Mouse (Mus musculus) testis, postnatal 10 days (tissue): ENCODE measurements at regions not wholly inside any gene's neighbourhood (a gene's known extent, or its start where the extent isn't known, plus 50 kb on each side); places are given as distances from the start of the nearest gene placed in this dataset.
A peak's percentile ranks its signal among the peaks of the same experiment; 100 is the strongest.
"Not testable (repeated sequence)": the region's sequence is repeated elsewhere in the genome, so short reads cannot be mapped to it uniquely, and the experiment has no call there.

Source experiments
- DNase-seq: peaks from one replicate; pipeline ENCODE4 v3.0.0; 2021; ENCODE audit warnings: low spot score

DNA sequence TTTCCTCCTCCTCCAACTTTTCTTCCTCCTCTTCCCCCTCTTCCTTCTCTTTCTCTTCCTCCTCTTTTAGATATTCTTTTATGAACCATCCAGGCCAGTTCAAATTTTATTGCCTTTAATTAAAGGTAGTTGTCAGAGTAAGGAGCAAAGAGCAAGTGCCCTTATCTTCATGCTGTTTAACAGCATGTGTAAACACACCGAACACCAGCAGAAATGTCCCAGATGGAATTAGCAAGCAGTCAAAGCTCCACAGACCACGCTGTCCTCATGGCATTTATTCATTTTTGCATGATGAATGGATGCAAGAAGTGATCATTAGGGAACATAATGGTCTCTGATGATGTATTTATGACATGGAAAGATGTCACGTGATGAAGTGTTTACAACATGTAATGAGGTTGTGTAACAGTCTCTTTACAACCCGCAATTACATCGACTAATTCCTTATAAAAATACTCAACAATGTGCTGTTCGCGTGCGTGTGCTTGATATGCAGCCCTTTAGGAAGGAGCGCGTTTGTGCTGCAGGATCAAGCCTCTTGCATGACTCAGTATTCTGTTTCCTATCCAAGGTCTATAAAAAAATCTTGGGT, 187.0 kb downstream of the Bmp2 start:
- no peak for DNase-seq

- DNase-seq = no peak
Observed at GRCm38 (mm10) chr2:133748493-133748892, 196.5 kb downstream of the Bmp2 start.

GRCm38 (mm10) chr2:133749846-133750637, 198.1 kb downstream of the Bmp2 start:
- DNase-seq = no peak

DNA sequence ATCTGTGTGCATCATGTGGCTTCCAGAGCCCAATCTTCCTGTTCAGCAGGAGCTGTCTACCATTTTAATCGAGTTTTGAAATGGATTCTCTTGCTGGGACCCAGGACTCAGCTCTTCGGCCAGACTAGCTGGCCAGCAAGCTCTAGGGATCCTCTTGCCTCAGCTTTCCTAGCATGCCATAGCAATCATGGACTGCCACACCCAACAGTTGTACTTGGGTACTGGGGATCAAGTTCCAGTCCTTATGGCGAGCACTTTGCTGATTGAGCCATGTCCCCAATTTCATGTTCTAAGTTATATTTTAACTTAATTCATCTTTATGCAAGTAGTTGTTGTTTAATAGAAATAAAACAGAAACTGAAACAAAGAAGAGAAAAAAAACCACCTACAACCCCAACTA, 202.1 kb downstream of the Bmp2 start:
- no peak for DNase-seq

DNA sequence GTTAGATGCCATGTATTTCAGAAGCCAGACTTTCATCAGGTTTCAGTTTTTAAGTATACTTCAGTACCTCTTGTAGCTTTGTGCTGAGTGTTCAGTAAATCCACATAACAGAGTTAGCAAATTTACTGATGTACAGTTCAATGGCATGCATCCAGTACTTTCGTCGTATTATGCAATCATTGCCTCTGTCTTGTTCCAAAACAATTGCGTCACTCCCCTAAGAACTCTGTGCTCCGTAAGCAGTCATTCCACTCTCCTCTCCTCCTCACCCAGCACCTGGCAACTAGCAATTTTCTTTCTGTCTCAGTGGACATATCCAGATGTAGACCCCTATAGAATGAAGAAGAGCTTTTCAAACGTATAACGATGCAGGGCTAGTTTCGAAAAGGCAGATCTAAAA, 209.5 kb downstream of the Bmp2 start:
- DNase-seq = no peak

- no peak for DNase-seq
Observed at GRCm38 (mm10) chr2:133768546-133768945, 216.6 kb downstream of the Bmp2 start.

- DNase-seq = no peak
Observed at GRCm38 (mm10) chr2:133783588-133784342, 231.8 kb downstream of the Bmp2 start.

GRCm38 (mm10) chr2:133791031-133791430, 239.1 kb downstream of the Bmp2 start:
- no peak for DNase-seq

DNA sequence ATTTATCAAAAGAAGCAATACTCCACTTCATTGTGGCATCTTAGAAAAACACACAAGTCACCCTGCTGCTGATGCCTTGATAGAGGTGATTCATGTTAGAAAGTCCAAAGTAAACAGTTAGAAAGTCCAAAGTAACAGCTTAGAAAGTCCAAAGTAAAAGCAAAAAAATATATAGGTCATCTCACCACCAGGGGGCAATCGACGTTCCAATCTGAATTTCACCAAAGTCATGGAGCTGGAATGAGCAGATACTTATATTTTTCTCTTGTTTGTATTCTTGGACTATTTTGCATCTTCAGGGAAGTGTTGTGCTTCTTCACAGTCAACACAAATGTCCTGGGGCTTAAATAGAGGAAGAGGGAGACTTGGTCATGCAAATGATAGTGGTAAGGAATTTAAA, 241.3 kb downstream of the Bmp2 start:
- peak; percentile 52 for DNase-seq

- no peak for DNase-seq
Observed at GRCm38 (mm10) chr2:133802666-133803065, 250.7 kb downstream of the Bmp2 start.

GRCm38 (mm10) chr2:133821418-133821817, 269.5 kb downstream of the Bmp2 start:
- DNase-seq = no peak

GRCm38 (mm10) chr2:133829406-133829805, 277.4 kb downstream of the Bmp2 start:
- no peak for DNase-seq

DNA sequence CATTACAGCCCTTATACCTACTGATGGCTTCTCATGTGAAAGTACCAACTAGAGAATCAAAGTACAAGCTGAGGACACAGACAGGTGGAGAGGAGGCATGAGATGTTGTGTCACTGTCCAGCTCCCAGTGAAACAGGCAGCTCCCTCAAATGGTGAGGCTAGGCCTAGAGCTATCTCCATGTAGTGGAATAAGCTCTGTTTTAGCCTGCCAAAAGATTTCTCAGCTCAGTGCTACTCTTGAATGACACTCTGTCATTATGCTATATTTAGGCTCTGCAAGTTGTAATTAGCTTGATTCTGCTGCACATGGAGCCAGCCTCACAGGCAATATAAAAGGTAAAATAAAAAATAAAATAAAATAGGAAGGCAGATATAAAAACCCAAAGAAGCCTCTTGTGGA, 298.5 kb downstream of the Bmp2 start:
- DNase-seq = no peak

GRCm38 (mm10) chr2:133874982-133875381, 323.0 kb downstream of the Bmp2 start:
- not testable (repeated sequence) for DNase-seq

DNA sequence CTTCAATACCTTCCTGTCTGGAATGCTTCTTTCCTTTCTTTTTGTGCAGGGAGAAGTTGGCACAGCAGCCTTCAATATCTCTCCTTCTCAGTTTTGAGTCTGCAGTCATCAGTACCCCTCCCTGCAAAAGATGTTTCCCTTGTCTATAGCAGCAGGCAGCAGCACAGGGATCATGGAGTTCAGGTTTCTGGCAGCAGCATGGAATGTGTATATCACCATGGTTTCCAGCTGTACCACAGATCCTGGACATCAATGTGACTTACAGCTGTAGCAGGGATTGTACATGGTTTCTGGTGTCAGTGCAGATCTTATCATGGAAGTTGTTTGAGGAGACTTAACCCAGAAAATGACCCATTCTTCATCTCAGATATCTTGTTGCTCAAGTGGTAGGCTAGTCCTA, 331.7 kb downstream of the Bmp2 start:
- DNase-seq = no peak

- DNase-seq = no peak
Observed at GRCm38 (mm10) chr2:133906269-133906668, 354.3 kb downstream of the Bmp2 start.
